Mouse (Mus musculus) thymus, adult 2 months (tissue): Measurements from ENCODE around the gene Stk38l.

ENCODE experiments used
- CTCF ChIP-seq: fragments of 200-500 bp; IDR thresholded peaks from 2 replicates; pipeline ENCODE4 v1.5.1; 2012; ENCODE audit warnings: mild to moderate bottlenecking, control low read depth, low read length, moderate library complexity, borderline replicate concordance; ENCODE audit not compliant: control insufficient read depth, poor library complexity, insufficient read depth; ENCODE audit errors: extremely low read depth
- POLR2A ChIP-seq: fragments of 200-500 bp; IDR thresholded peaks from 2 replicates; pipeline ENCODE4 v1.6.1; 2012; ENCODE audit warnings: mild to moderate bottlenecking, low read length, control low read depth, moderate library complexity; ENCODE audit not compliant: control insufficient read depth, poor library complexity, insufficient read depth; ENCODE audit errors: extremely low read depth

- TF ChIP-seq POLR2A (no peak), CTCF (no peak)
Measured at GRCm38 (mm10) chr6:146732676-146733075, 7.9 kb downstream of the Stk38l start.
